21 mouse cellular contexts compared by ENCODE assay signal in genomic region chr12:110145379-110145778, GRCm38 (mm10).
"Had no signal": no experiment of that assay in that cellular context is flagged by ENCODE, and none has a peak within 500 bp of the region (broad histone marks: within the 10 kb centered on the region; RNA-seq: fewer than 3 reads in every experiment).

No protein-coding gene starts in this region.

- H3K9ac ChIP-seq: limb, embryonic 13.5 days; liver, embryonic 12.5 days; liver, embryonic 15.5 days; lung, embryonic 15.5 days; neural tube, embryonic 12.5 days; neural tube, embryonic 15.5 days had no signal

- H3K4me1 ChIP-seq: limb, embryonic 10.5 days; limb, embryonic 13.5 days; liver, embryonic 12.5 days; liver, embryonic 15.5 days; lung, embryonic 15.5 days; megakaryocyte, embryonic 14.5 days; neural tube, embryonic 12.5 days; neural tube, embryonic 15.5 days had no signal

- H3K9me3 ChIP-seq: limb, embryonic 10.5 days; liver, embryonic 15.5 days; lung, embryonic 15.5 days; neural tube, embryonic 15.5 days had no signal

- H3K36me3 ChIP-seq: limb, embryonic 10.5 days; limb, embryonic 13.5 days; liver, embryonic 12.5 days; liver, embryonic 15.5 days; lung, embryonic 15.5 days; neural tube, embryonic 12.5 days; neural tube, embryonic 15.5 days had no signal

- H3K27me3 ChIP-seq: liver, embryonic 12.5 days; liver, embryonic 15.5 days; lung, embryonic 15.5 days; megakaryocyte, embryonic 14.5 days; neural tube, embryonic 12.5 days; neural tube, embryonic 15.5 days had no signal

- H3K4me2 ChIP-seq: limb, embryonic 13.5 days; liver, embryonic 12.5 days; liver, embryonic 15.5 days; lung, embryonic 15.5 days; midbrain, embryonic 11.5 days; neural tube, embryonic 12.5 days; neural tube, embryonic 15.5 days had no signal

- ATAC-seq: liver, embryonic 12.5 days had no signal

- H3K27ac ChIP-seq: kidney, postnatal 0 days; layer of hippocampus, adult 2 months; limb, embryonic 10.5 days; limb, embryonic 13.5 days; liver, embryonic 12.5 days; liver, embryonic 15.5 days; lung, embryonic 15.5 days; neural tube, embryonic 12.5 days; neural tube, embryonic 15.5 days had no signal

- DNase-seq: kidney, postnatal 25 days; layer of hippocampus, adult 9-11 months; liver; lung, adult 18-20 months; lung, postnatal 10 days; lung, postnatal 36 days; midbrain, embryonic 14.5 days; thymus, adult 18-20 months; thymus, postnatal 14 days; thymus, postnatal 4 days had no signal

- H3K4me3 ChIP-seq: layer of hippocampus, adult 2 months; limb, embryonic 10.5 days; limb, embryonic 13.5 days; liver, embryonic 12.5 days; liver, embryonic 15.5 days; lung, embryonic 15.5 days; megakaryocyte, embryonic 14.5 days; neural tube, embryonic 12.5 days; neural tube, embryonic 15.5 days had no signal
